Mouse (Mus musculus) layer of hippocampus, adult 9-10 months (tissue): ENCODE results near the gene Heatr9.
A peak's percentile ranks its signal among the peaks of the same experiment; 100 is the strongest.

Experiments
- DNase-seq: peaks from one replicate; pipeline ENCODE4 v3.0.0; 2022; ENCODE audit warnings: low spot score

Gene Heatr9

DNA sequence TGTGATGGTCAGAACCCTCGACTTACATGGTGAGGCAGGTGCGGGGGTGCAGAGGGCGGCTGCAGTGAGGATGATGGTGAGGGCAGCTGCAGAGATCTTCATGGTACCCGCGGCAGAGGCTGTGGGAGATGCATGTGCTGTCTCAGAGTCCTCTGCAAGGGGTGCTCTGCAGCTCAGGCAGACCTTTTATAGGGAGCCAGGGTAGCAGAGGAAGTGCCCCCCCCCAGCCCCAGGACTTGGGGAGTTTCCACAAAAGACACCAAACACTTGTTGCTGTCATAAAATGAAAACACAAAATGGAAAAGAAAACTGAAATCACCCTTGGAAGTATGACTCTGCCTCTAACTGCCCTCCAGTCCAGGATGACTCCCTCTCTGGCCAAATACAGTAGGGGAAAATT lies 8.4 kb upstream of the Heatr9 start, which contains the start of gene Ccl5:
Ccl5 (minus strand) TSS at position 159 of the 400 bp plus-strand sequence.
- no peak for DNase-seq

DNA sequence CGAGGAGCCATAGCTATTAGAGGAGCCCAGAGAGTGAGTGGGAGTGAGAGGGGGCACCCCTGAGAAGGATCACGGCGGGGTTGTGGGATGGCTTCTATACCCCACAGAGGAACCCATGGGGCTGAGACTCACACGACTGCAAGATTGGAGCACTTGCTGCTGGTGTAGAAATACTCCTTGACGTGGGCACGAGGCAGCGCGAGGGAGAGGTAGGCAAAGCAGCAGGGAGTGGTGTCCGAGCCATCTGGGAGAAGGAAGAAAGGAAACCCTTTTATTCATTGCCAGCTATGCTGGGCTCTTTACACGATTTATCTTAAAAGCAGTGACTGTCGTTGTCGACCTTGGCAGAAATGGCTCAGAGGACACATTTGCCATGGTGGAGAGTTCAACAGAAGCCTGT lies 7.0 kb upstream of the Heatr9 start:
- no peak for DNase-seq

DNA sequence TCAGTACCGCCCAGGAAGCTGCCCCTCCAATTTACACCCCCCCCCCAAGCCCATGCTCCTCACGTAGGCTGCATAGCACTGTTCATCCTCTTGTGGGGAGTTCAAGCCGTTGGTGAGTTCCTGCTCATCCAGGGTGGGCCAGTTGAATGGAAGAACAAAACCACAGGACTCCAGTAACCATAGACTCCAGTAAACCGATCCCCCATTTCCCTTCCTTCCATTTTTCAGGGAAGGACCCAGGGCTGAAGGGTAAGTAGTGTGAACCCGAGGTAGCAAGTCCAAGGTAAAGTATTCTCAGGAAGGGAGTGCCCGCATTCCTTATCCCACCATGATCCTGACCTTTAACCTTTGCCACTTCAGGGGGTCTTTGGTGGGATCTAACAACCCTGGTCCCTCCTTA lies 3.6 kb downstream of the Heatr9 start:
- DNase-seq, result no peak

DNA sequence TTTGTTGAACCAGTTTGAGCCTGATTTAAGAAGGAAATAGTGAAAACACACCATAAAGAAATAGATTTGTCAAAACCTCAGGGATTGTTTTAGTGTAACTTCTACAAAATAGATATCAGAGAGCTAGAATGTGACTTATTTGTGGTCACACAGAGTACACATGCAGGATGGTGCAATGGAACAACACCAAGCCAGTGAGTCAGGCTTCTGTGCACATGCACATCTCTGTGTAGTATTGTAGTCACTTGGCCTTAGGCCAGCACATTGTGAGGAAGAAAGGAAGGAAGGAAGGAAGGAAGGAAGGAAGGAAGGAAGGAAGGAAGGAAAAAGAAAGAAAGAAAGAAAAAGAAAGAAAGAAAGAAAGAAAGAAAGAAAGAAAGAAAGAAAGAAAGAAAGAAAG lies 4.8 kb downstream of the Heatr9 start:
- DNase-seq, result no peak

DNA sequence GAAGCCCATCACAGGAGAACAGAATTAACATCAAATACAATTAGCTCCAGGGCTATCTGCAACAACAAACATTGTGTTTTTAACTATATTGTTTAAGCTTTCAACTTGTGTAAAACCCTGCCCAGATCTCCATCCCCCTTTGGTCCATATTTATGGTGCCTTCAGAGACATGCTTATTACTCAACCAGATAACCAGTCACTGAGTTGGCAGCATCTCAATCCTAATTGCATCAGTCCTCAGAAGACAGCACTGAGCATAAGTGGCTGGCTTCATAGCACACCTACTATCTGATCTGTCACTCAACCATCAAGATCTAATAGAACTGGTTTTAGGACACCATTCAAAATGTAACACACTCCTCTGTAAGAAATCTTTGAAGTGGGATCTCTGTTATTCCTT lies 12.5 kb downstream of the Heatr9 start:
- DNase-seq, result no peak

GRCm38 (mm10) chr11:83504308-83504707 lies 17.7 kb downstream of the Heatr9 start:
- no peak for DNase-seq

- DNase-seq, result no peak
Measured at GRCm38 (mm10) chr11:83495571-83495970, 26.4 kb downstream of the Heatr9 start.

- no peak for DNase-seq
Measured at GRCm38 (mm10) chr11:83491488-83491887, 30.5 kb downstream of the Heatr9 start.

DNA sequence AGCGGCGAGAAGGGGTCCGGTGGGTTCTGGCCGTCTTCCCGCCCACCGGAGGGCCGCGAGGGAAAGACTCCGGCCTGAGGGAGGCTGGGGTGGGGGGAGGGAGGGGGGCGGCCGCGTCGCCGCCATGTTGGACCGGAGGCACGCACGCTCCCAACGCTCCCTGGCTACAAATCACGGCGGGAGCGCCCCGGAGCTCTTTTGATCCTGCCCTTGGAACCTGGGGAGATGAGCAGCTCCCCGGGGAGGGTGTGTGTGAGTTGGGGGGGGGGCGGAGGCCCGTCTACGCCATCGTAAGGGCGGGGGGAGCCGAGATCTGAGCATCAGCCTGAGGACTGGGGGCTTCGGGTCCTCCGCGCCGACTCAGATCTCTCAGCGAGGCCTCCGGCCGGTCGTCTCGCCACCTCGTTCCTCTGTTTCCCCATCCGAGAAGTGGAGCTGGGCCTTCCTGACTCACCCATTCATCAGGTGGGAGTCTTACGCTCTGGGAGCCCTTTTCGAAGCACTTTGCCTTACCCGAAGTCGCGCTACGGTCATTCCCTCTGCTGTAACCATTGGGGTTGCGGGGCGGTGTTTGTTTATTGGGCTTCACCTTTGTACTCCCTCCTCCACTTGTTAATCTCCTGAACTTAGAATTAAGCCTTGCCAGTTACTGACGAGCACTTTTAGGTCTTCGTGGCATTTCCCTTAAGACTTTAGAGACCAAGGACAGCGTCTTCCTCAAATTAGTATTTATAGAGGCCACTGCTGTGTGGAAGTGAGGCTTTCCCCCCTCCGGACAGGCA lies 48.5 kb downstream of the Heatr9 start:
- no peak for DNase-seq

GRCm38 (mm10) chr11:83472324-83473234 lies 49.4 kb downstream of the Heatr9 start, which contains the start of gene Taf15:
TSS of gene Taf15 (plus strand) at chr11:83473086.
- peak; percentile 93 for DNase-seq

- DNase-seq, result no peak
Measured at GRCm38 (mm10) chr11:83471766-83472165, 50.2 kb downstream of the Heatr9 start.

DNA sequence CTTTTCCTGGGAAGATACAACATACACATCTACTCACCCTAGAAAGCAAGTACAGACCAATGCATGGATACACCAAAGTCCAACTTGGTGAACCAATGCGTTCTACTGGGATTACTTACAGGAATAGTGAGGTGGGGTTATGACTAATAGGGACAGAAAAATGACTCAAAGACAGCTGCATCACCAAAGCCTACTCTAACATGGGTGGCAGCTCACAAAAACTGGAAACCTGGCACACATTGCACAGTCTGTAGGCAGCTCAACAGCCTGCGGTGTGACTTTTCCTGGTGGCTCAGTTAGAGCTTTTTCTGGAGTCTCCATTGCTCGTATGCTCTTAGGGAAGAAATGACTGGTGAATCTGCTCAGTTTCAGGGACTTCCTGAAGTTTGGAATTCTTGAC lies 53.2 kb downstream of the Heatr9 start:
- no peak for DNase-seq

- no peak for DNase-seq
Measured at GRCm38 (mm10) chr11:83467120-83467652, 54.8 kb downstream of the Heatr9 start.

DNA sequence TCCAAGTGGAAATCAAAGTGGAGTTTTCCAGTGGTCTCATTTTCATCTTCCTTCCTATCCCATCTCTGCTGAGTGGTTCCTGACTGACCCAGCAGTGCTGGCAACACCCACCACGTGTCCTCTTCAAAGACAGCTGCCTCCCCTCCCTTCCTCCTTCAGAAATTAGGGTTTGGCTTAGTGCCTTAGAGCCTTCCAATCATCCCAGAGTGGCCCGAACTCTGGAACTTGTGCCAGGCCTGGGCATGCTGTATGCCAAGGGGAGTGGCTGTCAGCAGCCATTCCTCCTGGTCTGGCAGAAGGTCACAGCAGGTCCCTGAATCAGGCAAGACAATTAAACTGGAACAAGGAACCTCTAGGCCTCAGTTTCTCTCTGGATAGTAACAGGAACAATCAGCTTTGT lies 56.0 kb downstream of the Heatr9 start:
- no peak for DNase-seq

DNA sequence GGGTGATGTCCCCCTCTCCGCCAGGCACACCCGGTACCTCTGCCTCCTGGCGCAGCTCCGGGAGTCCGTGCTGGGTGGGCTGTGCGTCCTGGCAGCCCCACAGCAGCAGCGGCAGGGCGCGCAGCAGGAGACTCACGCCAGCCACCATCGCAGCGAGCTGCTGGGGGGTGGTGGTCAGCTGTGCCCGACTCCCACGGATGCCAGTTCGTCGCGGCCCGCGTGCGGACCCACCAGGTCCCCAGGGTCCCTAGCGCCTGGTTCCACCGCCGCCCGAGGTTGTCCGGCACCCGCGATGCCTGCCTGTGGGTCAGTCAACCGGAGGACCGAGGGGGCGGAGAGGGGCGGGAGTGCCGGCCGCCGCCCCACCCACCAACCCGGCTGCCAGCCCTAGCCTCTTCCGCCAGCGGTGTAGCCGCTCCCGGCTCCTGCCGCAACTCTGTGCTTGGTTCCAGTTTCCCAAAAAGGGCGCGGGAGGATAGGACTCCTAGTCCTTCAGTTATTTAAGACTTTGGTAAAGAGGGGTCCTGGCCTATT lies 59.2 kb downstream of the Heatr9 start, which contains the start of gene Mmp28:
Mmp28 (minus strand) TSS at position 361 of the 534 bp plus-strand sequence.
- DNase-seq, result no peak
